Mouse (Mus musculus) C3H10T1/2 (cell line): ENCODE data around the gene Safb2. TPM values are rescaled to one million over a fixed set of nuclear protein-coding genes. Genes with fewer than 3 reads are reported as not detected.

Experiments used
- polyA plus RNA-seq, 2 experiments: library from polyadenylated mRNA; unstranded; fragments of >200 nt; fragmentation: generic; extraction: Trizol; gene quantifications; one replicate each; pipeline ENCODE4 v1.2.1; 2012; ENCODE audit warnings: missing spikeins in 2 of 2

The Safb2 gene
- polyA plus RNA-seq = 10 to 100 TPM; 19.9 to 50.5 TPM

GRCm38 (mm10) chr17:56584257-56585130 is at the start of gene Safb2, which contains the start of gene Safb:
Safb2 (minus strand) TSS chr17:56584585.
Safb (plus strand) TSS chr17:56584825.

GRCm38 (mm10) chr17:56627530-56628277 is 43.3 kb upstream of the Safb2 start, which contains the start of gene Catsperd:
Catsperd (plus strand) TSS chr17:56628143.

GRCm38 (mm10) chr17:56626754-56627470 is 42.5 kb upstream of the Safb2 start, which contains the start of gene Lonp1:
Lonp1 (minus strand) TSS chr17:56626887.

GRCm38 (mm10) chr17:56613236-56613844 is 29.0 kb upstream of the Safb2 start, which contains the start of gene Rpl36:
Rpl36 (plus strand) TSS chr17:56613416.

GRCm38 (mm10) chr17:56609452-56610171 is 25.2 kb upstream of the Safb2 start, which contains the start of gene 2410015M20Rik:
2410015M20Rik (minus strand) TSS chr17:56609771.

GRCm38 (mm10) chr17:56554122-56554551 is 30.2 kb downstream of the Safb2 start, which contains the start of gene Gm20219:
Gm20219 (minus strand) TSS chr17:56554387.

GRCm38 (mm10) chr17:56512310-56512709 is 72.1 kb downstream of the Safb2 start, which contains the start of gene Znrf4:
Znrf4 (minus strand) TSS chr17:56512431.

Other genes starting within 250 kb of the Safb2 start
- 100 to 1,000 TPM in 1 of 2 experiments, 10 to 100 TPM in 1; 15.1 to 186 TPM for gene Ptprs, start 108.1 kb downstream of the Safb2 start, polyA plus RNA-seq
- gene Znrf4, start 72.2 kb downstream of the Safb2 start, polyA plus RNA-seq = not detected
- 1 to 10 TPM in 1 of 2 experiments, under 1 TPM in 1; 0.05 to 1.4 TPM for gene Gm20219, start 30.2 kb downstream of the Safb2 start, polyA plus RNA-seq
- 100 to 1,000 TPM in 1 of 2 experiments, 10 to 100 TPM in 1; 24.2 to 103 TPM for gene Safb, start 240 bp upstream of the Safb2 start, polyA plus RNA-seq
- 100 to 1,000 TPM; 433 to 445 TPM for gene 2410015M20Rik, start 25.2 kb upstream of the Safb2 start, polyA plus RNA-seq
- gene Rpl36, start 28.8 kb upstream of the Safb2 start, polyA plus RNA-seq = over 10,000 TPM in 1 of 2 experiments, 1,000 to 10,000 TPM in 1; 5,896 to 10,257 TPM
- gene Lonp1, start 42.3 kb upstream of the Safb2 start, polyA plus RNA-seq = 10 to 100 TPM; 52.4 to 73.9 TPM
- under 1 TPM; 0.02 to 0.30 TPM for gene Catsperd, start 43.6 kb upstream of the Safb2 start, polyA plus RNA-seq
- gene Ranbp3, start 88.7 kb upstream of the Safb2 start, polyA plus RNA-seq = 10 to 100 TPM; 71.2 to 89.9 TPM
- gene Ndufa11, start 133.2 kb upstream of the Safb2 start, polyA plus RNA-seq = 100 to 1,000 TPM; 608 to 937 TPM
- gene Vmac, start 133.4 kb upstream of the Safb2 start, polyA plus RNA-seq = 10 to 100 TPM; 16.3 to 42.8 TPM
- 1 to 10 TPM; 3.2 to 3.9 TPM for gene Nrtn, start 172.9 kb upstream of the Safb2 start, polyA plus RNA-seq
- gene Dus3l, start 180.2 kb upstream of the Safb2 start, polyA plus RNA-seq = 10 to 100 TPM; 32.1 to 51.8 TPM
- gene Prr22, start 185.7 kb upstream of the Safb2 start, polyA plus RNA-seq = 1 to 10 TPM in 1 of 2 experiments, under 1 TPM in 1; 0.21 to 1.4 TPM
- gene Rfx2, start 246.4 kb upstream of the Safb2 start, polyA plus RNA-seq = 1 to 10 TPM; 2.5 to 5.7 TPM